Mouse (Mus musculus): ENCODE results near the gene Rhebl1. TPM values are rescaled to one million over a fixed set of nuclear protein-coding genes. Genes with fewer than 3 reads are reported as not detected.

Rhebl1 gene
- total RNA-seq, 1 experiment from 2014 or later = 6.2 TPM

- ATAC-seq (replicated peaks in 1 of 2; ENCODE audit: insufficient read depth in 1 of 2, low FRiP score in 2 of 2, low TSS enrichment in 1 of 2, low read depth in 1 of 2, poor library complexity in 2 of 2, severe bottlenecking in 2 of 2) = no peak
Measured at GRCm38 (mm10) chr15:98863451-98863958, 30.8 kb downstream of the Rhebl1 start.

GRCm38 (mm10) chr15:98861701-98862410 is 32.5 kb downstream of the Rhebl1 start:
- no peak for ATAC-seq (replicated peaks in 1 of 2; ENCODE audit: insufficient read depth in 1 of 2, low FRiP score in 2 of 2, low TSS enrichment in 1 of 2, low read depth in 1 of 2, poor library complexity in 2 of 2, severe bottlenecking in 2 of 2)

GRCm38 (mm10) chr15:98860921-98861320 is 33.4 kb downstream of the Rhebl1 start:
- no peak for ATAC-seq (replicated peaks in 1 of 2; ENCODE audit: insufficient read depth in 1 of 2, low FRiP score in 2 of 2, low TSS enrichment in 1 of 2, low read depth in 1 of 2, poor library complexity in 2 of 2, severe bottlenecking in 2 of 2)

GRCm38 (mm10) chr15:98859319-98860043 is 34.9 kb downstream of the Rhebl1 start:
- no peak for ATAC-seq (replicated peaks in 1 of 2; ENCODE audit: insufficient read depth in 1 of 2, low FRiP score in 2 of 2, low TSS enrichment in 1 of 2, low read depth in 1 of 2, poor library complexity in 2 of 2, severe bottlenecking in 2 of 2)

- no peak for ATAC-seq (replicated peaks in 1 of 2; ENCODE audit: insufficient read depth in 1 of 2, low FRiP score in 2 of 2, low TSS enrichment in 1 of 2, low read depth in 1 of 2, poor library complexity in 2 of 2, severe bottlenecking in 2 of 2)
Measured at GRCm38 (mm10) chr15:98854214-98854613, 40.1 kb downstream of the Rhebl1 start.

- ATAC-seq (replicated peaks in 1 of 2; ENCODE audit: insufficient read depth in 1 of 2, low FRiP score in 2 of 2, low TSS enrichment in 1 of 2, low read depth in 1 of 2, poor library complexity in 2 of 2, severe bottlenecking in 2 of 2) = no peak
Measured at GRCm38 (mm10) chr15:98853161-98853937, 41.0 kb downstream of the Rhebl1 start.

- no peak for ATAC-seq (replicated peaks in 1 of 2; ENCODE audit: insufficient read depth in 1 of 2, low FRiP score in 2 of 2, low TSS enrichment in 1 of 2, low read depth in 1 of 2, poor library complexity in 2 of 2, severe bottlenecking in 2 of 2)
Measured at GRCm38 (mm10) chr15:98852733-98853132, 41.6 kb downstream of the Rhebl1 start.

GRCm38 (mm10) chr15:98852071-98852470 is 42.3 kb downstream of the Rhebl1 start:
- ATAC-seq (replicated peaks in 1 of 2; ENCODE audit: insufficient read depth in 1 of 2, low FRiP score in 2 of 2, low TSS enrichment in 1 of 2, low read depth in 1 of 2, poor library complexity in 2 of 2, severe bottlenecking in 2 of 2) = no peak

GRCm38 (mm10) chr15:98851229-98851818 is 43.0 kb downstream of the Rhebl1 start:
- ATAC-seq (replicated peaks in 1 of 2; ENCODE audit: insufficient read depth in 1 of 2, low FRiP score in 2 of 2, low TSS enrichment in 1 of 2, low read depth in 1 of 2, poor library complexity in 2 of 2, severe bottlenecking in 2 of 2) = no peak

- no peak for ATAC-seq (replicated peaks in 1 of 2; ENCODE audit: insufficient read depth in 1 of 2, low FRiP score in 2 of 2, low TSS enrichment in 1 of 2, low read depth in 1 of 2, poor library complexity in 2 of 2, severe bottlenecking in 2 of 2)
Measured at GRCm38 (mm10) chr15:98850668-98851067, 43.7 kb downstream of the Rhebl1 start.

- ATAC-seq (replicated peaks in 1 of 2; ENCODE audit: insufficient read depth in 1 of 2, low FRiP score in 2 of 2, low TSS enrichment in 1 of 2, low read depth in 1 of 2, poor library complexity in 2 of 2, severe bottlenecking in 2 of 2) = no peak
Measured at GRCm38 (mm10) chr15:98849956-98850600, 44.3 kb downstream of the Rhebl1 start.

- ATAC-seq (replicated peaks in 1 of 2; ENCODE audit: insufficient read depth in 1 of 2, low FRiP score in 2 of 2, low TSS enrichment in 1 of 2, low read depth in 1 of 2, poor library complexity in 2 of 2, severe bottlenecking in 2 of 2) = no peak
Measured at GRCm38 (mm10) chr15:98849165-98849564, 45.2 kb downstream of the Rhebl1 start.

GRCm38 (mm10) chr15:98846140-98846539 is 48.2 kb downstream of the Rhebl1 start:
- ATAC-seq (replicated peaks in 1 of 2; ENCODE audit: insufficient read depth in 1 of 2, low FRiP score in 2 of 2, low TSS enrichment in 1 of 2, low read depth in 1 of 2, poor library complexity in 2 of 2, severe bottlenecking in 2 of 2) = no peak

GRCm38 (mm10) chr15:98845149-98845548 is 49.2 kb downstream of the Rhebl1 start:
- ATAC-seq (replicated peaks in 1 of 2; ENCODE audit: insufficient read depth in 1 of 2, low FRiP score in 2 of 2, low TSS enrichment in 1 of 2, low read depth in 1 of 2, poor library complexity in 2 of 2, severe bottlenecking in 2 of 2) = no peak

- ATAC-seq (replicated peaks in 1 of 2; ENCODE audit: insufficient read depth in 1 of 2, low FRiP score in 2 of 2, low TSS enrichment in 1 of 2, low read depth in 1 of 2, poor library complexity in 2 of 2, severe bottlenecking in 2 of 2) = no peak
Measured at GRCm38 (mm10) chr15:98843595-98844223, 50.6 kb downstream of the Rhebl1 start.

- ATAC-seq (replicated peaks in 1 of 2; ENCODE audit: insufficient read depth in 1 of 2, low FRiP score in 2 of 2, low TSS enrichment in 1 of 2, low read depth in 1 of 2, poor library complexity in 2 of 2, severe bottlenecking in 2 of 2) = no peak
Measured at GRCm38 (mm10) chr15:98839671-98840585, 54.4 kb downstream of the Rhebl1 start.
